Comparison of ENCODE assay signal across 14 mouse cellular contexts in the genomic region with DNA sequence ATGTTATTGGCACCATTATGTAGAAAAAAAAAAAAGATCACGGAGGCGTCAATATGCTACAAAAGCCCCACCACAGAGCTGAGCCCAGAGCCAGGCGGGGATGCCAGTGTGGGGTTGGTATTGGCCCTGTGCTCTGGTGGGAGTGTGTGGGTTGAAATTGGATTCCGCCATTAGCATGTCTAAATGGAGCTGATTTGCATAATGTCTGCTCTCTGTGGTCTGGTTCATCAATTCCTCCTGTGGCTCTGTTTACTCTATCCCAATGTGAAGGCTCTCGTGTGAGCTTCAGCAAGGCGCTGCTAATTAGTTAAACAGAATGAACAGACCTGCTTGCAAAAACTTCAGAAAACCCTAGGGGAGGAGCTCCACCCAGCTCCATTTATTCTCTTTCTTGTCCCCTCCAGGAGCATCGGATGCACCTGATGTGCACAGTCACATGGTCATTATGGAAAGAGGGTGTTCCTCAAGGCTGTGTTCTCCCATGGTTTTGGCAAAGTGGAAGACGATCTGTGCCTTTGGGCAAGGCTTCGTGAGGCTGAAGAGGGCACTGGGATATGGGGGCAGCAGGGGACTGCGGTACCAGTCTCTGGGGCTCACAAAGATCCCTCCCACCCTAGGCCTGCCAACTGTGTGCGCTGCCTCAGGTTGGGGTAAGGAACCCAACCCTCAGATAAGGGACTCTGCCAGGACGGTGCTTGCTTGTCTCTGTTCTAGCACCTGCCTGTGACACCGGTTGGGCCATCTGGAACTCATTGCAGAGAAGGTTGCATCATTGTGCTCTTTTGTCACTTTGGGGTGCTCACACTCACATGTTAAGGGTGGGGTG. TPM values are rescaled to one million over a fixed set of nuclear protein-coding genes. Genes with fewer than 3 reads are reported as not detected.
DNase-seq lines count a peak whose midpoint lies in the region; ATAC-seq lines count a peak whose summit lies in the region.
"Had no signal": no experiment of that assay in that cellular context is flagged by ENCODE, and none has a peak within 500 bp of the region (broad histone marks: within the 10 kb centered on the region; RNA-seq: fewer than 3 reads in every experiment).

No protein-coding gene starts in this region.

- no peak overlapping the region for H3K4me2 ChIP-seq in hindbrain, embryonic 15.5 days
- H3K4me2 ChIP-seq in midbrain, embryonic 13.5 days (replicated peaks) = no peak overlapping the region
- H3K4me2 ChIP-seq: limb, embryonic 15.5 days had no signal

- peaks cover 9% of the 10 kb centered on the region for H3K4me1 ChIP-seq in hindbrain, embryonic 15.5 days (replicated peaks)
- H3K4me1 ChIP-seq in midbrain, embryonic 13.5 days (replicated peaks) = peaks cover 7% of the 10 kb centered on the region
- H3K4me1 ChIP-seq: limb, embryonic 15.5 days had no signal

- H3K27ac ChIP-seq in hindbrain, embryonic 15.5 days (replicated peaks) = peak overlapping the region; percentile 61
- peak overlapping the region; percentile 30; the same call in 1 of the 2 replicates for H3K27ac ChIP-seq in midbrain, embryonic 13.5 days

- 39% methylated on average over 13 of the region's 13 CpGs for WGBS in hindbrain, embryonic 15.5 days
- WGBS in midbrain, embryonic 13.5 days = 69% methylated on average over 13 of the region's 13 CpGs

- H3K36me3 ChIP-seq in hindbrain, embryonic 15.5 days = no peaks in the 10 kb centered on the region
- H3K36me3 ChIP-seq in midbrain, embryonic 13.5 days = no peaks in the 10 kb centered on the region
- H3K36me3 ChIP-seq: G1E; limb, embryonic 15.5 days had no signal

- no peak overlapping the region for H3K9ac ChIP-seq in hindbrain, embryonic 15.5 days
- H3K9ac ChIP-seq in midbrain, embryonic 13.5 days (replicated peaks) = no peak overlapping the region
- H3K9ac ChIP-seq: limb, embryonic 15.5 days had no signal

- ATAC-seq in hindbrain, embryonic 15.5 days (ENCODE audit: low FRiP score, low read depth) = peak; percentile 86
- peak; percentile 74 for ATAC-seq in midbrain, embryonic 13.5 days
- no peak for ATAC-seq in activated CD4-positive, CD25-positive, alpha-beta regulatory T cell, adult 4 months

- no peaks in the 10 kb centered on the region for H3K9me3 ChIP-seq in hindbrain, embryonic 15.5 days
- H3K9me3 ChIP-seq in midbrain, embryonic 13.5 days = no peaks in the 10 kb centered on the region
- H3K9me3 ChIP-seq: G1E; limb, embryonic 15.5 days had no signal

- no peaks in the 10 kb centered on the region for H3K27me3 ChIP-seq in hindbrain, embryonic 15.5 days
- no peaks in the 10 kb centered on the region for H3K27me3 ChIP-seq in midbrain, embryonic 13.5 days
- H3K27me3 ChIP-seq: limb, embryonic 15.5 days had no signal

- H3K4me3 ChIP-seq in hindbrain, embryonic 15.5 days = no peak overlapping the region
- H3K4me3 ChIP-seq in midbrain, embryonic 13.5 days (replicated peaks) = no peak overlapping the region
- H3K4me3 ChIP-seq: limb, embryonic 15.5 days had no signal

- DNase-seq in MN1 (ENCODE audit: low spot score) = peak; percentile 32
- DNase-seq in brain, adult 2 months (ENCODE audit: low read depth, low spot score) = peak; percentile 39
- DNase-seq in B cell, adult 2 months = no peak
- DNase-seq in heart, adult 8-10 months (ENCODE audit: low spot score) = no peak
- DNase-seq: adrenal gland, postnatal 14 days; heart, adult 18-20 months; kidney, postnatal 25 days; thymus, postnatal 14 days had no signal

RNA-seq across cellular contexts. Expression of a gene that starts 1.8 kb away (rescaled TPM):
- polyA plus RNA-seq in hindbrain, embryonic 15.5 days (2015; fragmentation: Nextera tagmentation; extraction: Ambion mirVana) = 0.52 and 2.8 TPM in 2 replicates
- not detected in 2 replicates for polyA plus RNA-seq in midbrain, embryonic 13.5 days (2015; fragmentation: Nextera tagmentation; extraction: Ambion mirVana)
- total RNA-seq in heart, adult 8-10 months (2022) = not detected
- polyA plus RNA-seq in activated CD4-positive, CD25-positive, alpha-beta regulatory T cell, adult 4 months (2017; shearing (Covaris generic)) = not detected
- total RNA-seq: G1E; heart, adult 18-20 months had no signal
- polyA plus RNA-seq: G1E; small intestine, adult 2 months had no signal

RNA-seq across cellular contexts. Expression of a gene that starts 22.4 kb away (rescaled TPM):
- polyA plus RNA-seq in hindbrain, embryonic 15.5 days (2015; fragmentation: Nextera tagmentation; extraction: Ambion mirVana) = 2.0 and 3.0 TPM in 2 replicates
- polyA plus RNA-seq in midbrain, embryonic 13.5 days (2015; fragmentation: Nextera tagmentation; extraction: Ambion mirVana) = 0.27 and 0.57 TPM in 2 replicates
- total RNA-seq in heart, adult 8-10 months (2022) = 1 to 10 TPM in 3 of 4 experiments, under 1 TPM in 1; 0.82 to 1.7 (median 1.4) TPM
- under 1 TPM in 1 of 2 experiments, not detected in 1; 0.17 TPM for polyA plus RNA-seq in activated CD4-positive, CD25-positive, alpha-beta regulatory T cell, adult 4 months (2017; shearing (Covaris generic))
- polyA plus RNA-seq: G1E had no signal

RNA-seq across cellular contexts. Expression of a gene that starts 34.7 kb away (rescaled TPM):
- 2.2 TPM in 2 replicates for polyA plus RNA-seq in hindbrain, embryonic 15.5 days (2015; fragmentation: Nextera tagmentation; extraction: Ambion mirVana)
- 2.3 TPM in 2 replicates for polyA plus RNA-seq in midbrain, embryonic 13.5 days (2015; fragmentation: Nextera tagmentation; extraction: Ambion mirVana)
- 1 to 10 TPM; 1.3 to 4.6 (median 3.0) TPM for total RNA-seq in heart, adult 8-10 months (2022)
- under 1 TPM in 1 of 2 experiments, not detected in 1; 0.69 TPM for polyA plus RNA-seq in activated CD4-positive, CD25-positive, alpha-beta regulatory T cell, adult 4 months (2017; shearing (Covaris generic))

RNA-seq across cellular contexts. Expression of a gene that starts 37.6 kb away (rescaled TPM):
- 0.21 TPM in 1 of 2 replicates, not detected in the other for polyA plus RNA-seq in hindbrain, embryonic 15.5 days (2015; fragmentation: Nextera tagmentation; extraction: Ambion mirVana)
- polyA plus RNA-seq in midbrain, embryonic 13.5 days (2015; fragmentation: Nextera tagmentation; extraction: Ambion mirVana) = 0.17 and 0.50 TPM in 2 replicates
- total RNA-seq in heart, adult 8-10 months (2022) = under 1 TPM in 2 of 4 experiments, not detected in 2; 0.25 to 0.46 TPM
- under 1 TPM; 0.22 to 0.68 TPM for polyA plus RNA-seq in activated CD4-positive, CD25-positive, alpha-beta regulatory T cell, adult 4 months (2017; shearing (Covaris generic))
- polyA plus RNA-seq: limb, embryonic 15.5 days had no signal

RNA-seq across cellular contexts. Expression of a gene that starts 42.5 kb away (rescaled TPM):
- 0.79 and 1.4 TPM in 2 replicates for polyA plus RNA-seq in hindbrain, embryonic 15.5 days (2015; fragmentation: Nextera tagmentation; extraction: Ambion mirVana)
- polyA plus RNA-seq in midbrain, embryonic 13.5 days (2015; fragmentation: Nextera tagmentation; extraction: Ambion mirVana) = 1.1 and 2.2 TPM in 2 replicates
- not detected for total RNA-seq in heart, adult 8-10 months (2022)
- not detected for polyA plus RNA-seq in activated CD4-positive, CD25-positive, alpha-beta regulatory T cell, adult 4 months (2017; shearing (Covaris generic))
- total RNA-seq: adrenal gland, postnatal 14 days; G1E; heart, adult 18-20 months had no signal
- polyA plus RNA-seq: G1E; small intestine, adult 2 months had no signal

Comparison
In these comparisons a context has a peak if more than half of its experiments do, and no peak if none do; other contexts are left out.
1. DNase-seq: peak in MN1 (single experiment) and brain, adult 2 months (single experiment); none in B cell, adult 2 months (0 of 2) and heart, adult 8-10 months (single experiment).